Comparison of ENCODE assay signal across 16 mouse cellular contexts in genomic region chr4:105747800-105748592, GRCm38 (mm10). TPM values are rescaled to one million over a fixed set of nuclear protein-coding genes. Genes with fewer than 3 reads are reported as not detected.
A peak's percentile ranks its signal among the peaks of the same experiment; 100 is the strongest.
DNase-seq lines count a peak whose midpoint lies in the region; ATAC-seq and TF ChIP-seq lines count a peak whose summit lies in the region.
"Had no signal": no experiment of that assay in that cellular context is flagged by ENCODE, and none has a peak within 500 bp of the region (broad histone marks: within the 10 kb centered on the region; RNA-seq: fewer than 3 reads in every experiment).

No protein-coding gene starts in this region.

- no peak for TF ChIP-seq POLR2A in myocyte (IDR thresholded peaks at IDR 0.05; ENCODE audit: insufficient read length, low read depth)

- H3K4me1 ChIP-seq in forebrain, embryonic 14.5 days (ENCODE audit: control insufficient read depth, insufficient read depth, low read length): no peaks in the 10 kb centered on the region
- H3K4me1 ChIP-seq in forebrain, embryonic 12.5 days: no peaks in the 10 kb centered on the region
- no peaks in the 10 kb centered on the region for H3K4me1 ChIP-seq in limb, embryonic 11.5 days (ENCODE audit: control insufficient read depth, insufficient read depth, low read length)
- peaks cover 6% of the 10 kb centered on the region; the same call in 1 of the 2 replicates for H3K4me1 ChIP-seq in limb, embryonic 10.5 days
- no peaks in the 10 kb centered on the region for H3K4me1 ChIP-seq in stomach, postnatal 0 days (replicated peaks; ENCODE audit: control insufficient read depth, insufficient read depth)
- H3K4me1 ChIP-seq: heart, embryonic 10.5 days had no signal

- H3K9me3 ChIP-seq in forebrain, embryonic 14.5 days (replicated peaks; ENCODE audit: control insufficient read depth, low read length): no peaks in the 10 kb centered on the region
- no peaks in the 10 kb centered on the region for H3K9me3 ChIP-seq in forebrain, embryonic 12.5 days
- H3K9me3 ChIP-seq in limb, embryonic 11.5 days (ENCODE audit: control insufficient read depth, low read length): no peaks in the 10 kb centered on the region
- no peaks in the 10 kb centered on the region for H3K9me3 ChIP-seq in limb, embryonic 10.5 days (replicated peaks)
- H3K9me3 ChIP-seq in stomach, postnatal 0 days (ENCODE audit: control insufficient read depth, low read length): no peaks in the 10 kb centered on the region
- H3K9me3 ChIP-seq: heart, embryonic 10.5 days; limb, embryonic 13.5 days had no signal

- H3K4me2 ChIP-seq in forebrain, embryonic 14.5 days (ENCODE audit: low read length): no peak overlapping the region
- H3K4me2 ChIP-seq in forebrain, embryonic 12.5 days: no peak overlapping the region
- no peak overlapping the region for H3K4me2 ChIP-seq in limb, embryonic 11.5 days (ENCODE audit: low read depth, severe bottlenecking)
- H3K4me2 ChIP-seq in myocyte (ENCODE audit: low read depth): peak overlapping the region; percentile 5
- no peak overlapping the region for H3K4me2 ChIP-seq in stomach, postnatal 0 days (replicated peaks; ENCODE audit: low read depth)
- H3K4me2 ChIP-seq: hindbrain, embryonic 14.5 days; limb, embryonic 13.5 days had no signal

- WGBS in forebrain, embryonic 14.5 days: 89% methylated on average over 7 of the region's 7 CpGs
- WGBS in forebrain, embryonic 12.5 days: 88% methylated on average over 7 of the region's 7 CpGs
- 84% methylated on average over 7 of the region's 7 CpGs for WGBS in limb, embryonic 11.5 days
- WGBS in limb, embryonic 10.5 days: 84% methylated on average over 7 of the region's 7 CpGs
- WGBS in stomach, postnatal 0 days: 62% methylated on average over 7 of the region's 7 CpGs

- no peak overlapping the region for H3ac ChIP-seq in myocyte (ENCODE audit: control insufficient read depth, insufficient read length)

- H3K36me3 ChIP-seq in forebrain, embryonic 14.5 days (ENCODE audit: control insufficient read depth, insufficient read depth, low read length): no peaks in the 10 kb centered on the region
- no peaks in the 10 kb centered on the region for H3K36me3 ChIP-seq in forebrain, embryonic 12.5 days (replicated peaks)
- no peaks in the 10 kb centered on the region for H3K36me3 ChIP-seq in limb, embryonic 11.5 days (ENCODE audit: control insufficient read depth, insufficient read depth, low read length)
- H3K36me3 ChIP-seq in limb, embryonic 10.5 days: no peaks in the 10 kb centered on the region
- H3K36me3 ChIP-seq in myocyte (ENCODE audit: control insufficient read depth, insufficient read depth): no peaks in the 10 kb centered on the region
- H3K36me3 ChIP-seq in stomach, postnatal 0 days (ENCODE audit: control insufficient read depth, insufficient read depth, low read length): no peaks in the 10 kb centered on the region
- H3K36me3 ChIP-seq: heart, embryonic 10.5 days; limb, embryonic 13.5 days had no signal

- peak; percentile 4 for DNase-seq in forebrain, embryonic 14.5 days (ENCODE audit: low spot score)
- peak; percentile 16 for DNase-seq in limb, embryonic 11.5 days (ENCODE audit: low spot score)
- no peak for DNase-seq in limb, embryonic 10.5 days (ENCODE audit: low spot score)
- DNase-seq in MN1 (ENCODE audit: low spot score): no peak
- no peak for DNase-seq in stomach, postnatal 0 days (ENCODE audit: low spot score)
- DNase-seq: retina, postnatal 1 day had no signal

- TF ChIP-seq EP300 in stomach, postnatal 0 days (optimal IDR thresholded peaks at IDR 0.05): no peak

- no peak overlapping the region for H3K9ac ChIP-seq in forebrain, embryonic 14.5 days (ENCODE audit: low read length)
- H3K9ac ChIP-seq in forebrain, embryonic 12.5 days: no peak overlapping the region
- H3K9ac ChIP-seq in limb, embryonic 11.5 days (ENCODE audit: low read length): no peak overlapping the region
- no peak overlapping the region for H3K9ac ChIP-seq in stomach, postnatal 0 days (ENCODE audit: low read length)
- H3K9ac ChIP-seq: hindbrain, embryonic 14.5 days; limb, embryonic 13.5 days had no signal

- H3K79me2 ChIP-seq in myocyte (ENCODE audit: control insufficient read depth, insufficient read depth): no peaks in the 10 kb centered on the region

- no peak overlapping the region for H3K27ac ChIP-seq in forebrain, embryonic 14.5 days (ENCODE audit: low read depth, low read length)
- H3K27ac ChIP-seq in forebrain, embryonic 12.5 days: no peak overlapping the region
- H3K27ac ChIP-seq in limb, embryonic 11.5 days (replicated peaks; ENCODE audit: low read depth, low read length): no peak overlapping the region
- H3K27ac ChIP-seq in limb, embryonic 10.5 days: no peak overlapping the region
- H3K27ac ChIP-seq in stomach, postnatal 0 days (replicated peaks): no peak overlapping the region
- H3K27ac ChIP-seq: heart, embryonic 10.5 days; hindbrain, embryonic 14.5 days; limb, embryonic 13.5 days; macrophage had no signal

- no peak overlapping the region for H3K4me3 ChIP-seq in forebrain, embryonic 14.5 days (ENCODE audit: low read depth, low read length)
- no peak overlapping the region for H3K4me3 ChIP-seq in forebrain, embryonic 12.5 days (replicated peaks)
- H3K4me3 ChIP-seq in limb, embryonic 11.5 days (ENCODE audit: low read depth, low read length): no peak overlapping the region
- no peak overlapping the region for H3K4me3 ChIP-seq in limb, embryonic 10.5 days
- no peak overlapping the region for H3K4me3 ChIP-seq in myocyte
- H3K4me3 ChIP-seq in stomach, postnatal 0 days (ENCODE audit: low read depth, low read length): no peak overlapping the region
- H3K4me3 ChIP-seq: erythroblast, embryonic 14.5 days; heart, embryonic 10.5 days; limb, embryonic 13.5 days had no signal

- no peaks in the 10 kb centered on the region for H3K27me3 ChIP-seq in forebrain, embryonic 14.5 days (replicated peaks; ENCODE audit: control insufficient read depth, insufficient read depth, low read length)
- H3K27me3 ChIP-seq in forebrain, embryonic 12.5 days: no peaks in the 10 kb centered on the region
- no peaks in the 10 kb centered on the region for H3K27me3 ChIP-seq in limb, embryonic 11.5 days (ENCODE audit: control insufficient read depth, insufficient read depth, low read length)
- H3K27me3 ChIP-seq in limb, embryonic 10.5 days (ENCODE audit: low read depth, poor library complexity, severe bottlenecking): no peaks in the 10 kb centered on the region
- H3K27me3 ChIP-seq in myocyte (ENCODE audit: control insufficient read depth, insufficient read depth, insufficient read length): no peaks in the 10 kb centered on the region
- H3K27me3 ChIP-seq in stomach, postnatal 0 days (ENCODE audit: control insufficient read depth, insufficient read depth, low read length): no peaks in the 10 kb centered on the region
- H3K27me3 ChIP-seq: limb, embryonic 13.5 days had no signal

- ATAC-seq in forebrain, embryonic 14.5 days: no peak
- ATAC-seq in forebrain, embryonic 12.5 days (ENCODE audit: low FRiP score): no peak
- no peak for ATAC-seq in limb, embryonic 11.5 days (ENCODE audit: insufficient number of reproducible peaks, low FRiP score, low TSS enrichment, low read depth)
- ATAC-seq in granulocyte monocyte progenitor cell, adult 5-6 weeks (replicated peaks; ENCODE audit: poor library complexity, severe bottlenecking): peak; percentile 90
- ATAC-seq in stomach, postnatal 0 days (ENCODE audit: low FRiP score, low TSS enrichment): no peak

- TF ChIP-seq CTCF in stomach, postnatal 0 days (IDR thresholded peaks at IDR 0.05; ENCODE audit: low read depth): no peak

TF ChIP-seq in myocyte, 11 proteins besides CTCF, POLR2A, EP300 and RAD21:
- no peak for TF ChIP-seq MYOD1 (IDR thresholded peaks at IDR 0.05; ENCODE audit: control insufficient read depth in 1 of 3, insufficient read length in 2 of 3, low read depth in 2 of 3)
- TF ChIP-seq REST (IDR thresholded peaks at IDR 0.05; ENCODE audit: insufficient read depth, insufficient read length): no peak
- TF ChIP-seq USF1 (IDR thresholded peaks at IDR 0.05; ENCODE audit: low read depth): no peak
- TF ChIP-seq POLR2AphosphoS2 (IDR thresholded peaks at IDR 0.05; ENCODE audit: insufficient read length, low read depth): no peak
- no peak for TF ChIP-seq MYOG (IDR thresholded peaks at IDR 0.05; ENCODE audit: control insufficient read depth in 1 of 3, insufficient read depth in 1 of 3, insufficient read length in 2 of 3, low read depth in 2 of 3)
- no peak for TF ChIP-seq TCF3 (IDR thresholded peaks at IDR 0.05; ENCODE audit: insufficient read length, low read depth)
- no peak for TF ChIP-seq CEBPB (IDR thresholded peaks at IDR 0.05; ENCODE audit: insufficient read depth, poor library complexity, severe bottlenecking)
- no peak for TF ChIP-seq E2F4 (IDR thresholded peaks at IDR 0.05; ENCODE audit: insufficient read depth)
- TF ChIP-seq SRF (IDR thresholded peaks at IDR 0.05; ENCODE audit: control insufficient read depth, insufficient read length, low read depth): no peak
- no peak for TF ChIP-seq MAX (IDR thresholded peaks at IDR 0.05; ENCODE audit: low read depth)
- no peak for TF ChIP-seq TCF12 (IDR thresholded peaks at IDR 0.05; ENCODE audit: insufficient read depth, poor library complexity, severe bottlenecking)

RNA-seq across cellular contexts. Expression of gene Gm12728, which starts 41.7 kb away (rescaled TPM):
- polyA plus RNA-seq in forebrain, embryonic 14.5 days (2014; fragmentation: Nextera tagmentation; extraction: Ambion mirVana): not detected in 2 replicates
- polyA plus RNA-seq in forebrain, embryonic 12.5 days (2016; fragmentation: Nextera tagmentation; extraction: Ambion mirVana): 0.86 and 1.00 TPM in 2 replicates
- not detected in 2 replicates for polyA plus RNA-seq in limb, embryonic 11.5 days (2014; fragmentation: Nextera tagmentation; extraction: Ambion mirVana)
- not detected in 2 replicates for polyA plus RNA-seq in limb, embryonic 10.5 days (2016; fragmentation: Nextera tagmentation; extraction: Ambion mirVana)
- total RNA-seq in granulocyte monocyte progenitor cell, adult 5-6 weeks (2014; fragmentation: Nextera tagmentation): not detected in 2 replicates
- total RNA-seq in granulocyte monocyte progenitor cell, adult 5-6 weeks (2017): not detected in 2 replicates
- not detected for polyA plus RNA-seq in myocyte (2012; fragmentation: generic; extraction: Trizol)
- 0.44 TPM in 1 of 2 replicates, not detected in the other for polyA plus RNA-seq in stomach, postnatal 0 days (2015; fragmentation: Nextera tagmentation; extraction: Ambion mirVana)
- polyA plus RNA-seq: cerebellum, adult 2 months; erythroblast, embryonic 14.5 days; heart, embryonic 10.5 days; hindbrain, embryonic 14.5 days; macrophage; stomach, embryonic 14.5 days had no signal

Comparison
In these comparisons a context has a peak if more than half of its experiments do, and no peak if none do; other contexts are left out.
1. DNase-seq: peak in forebrain, embryonic 14.5 days (single experiment) and limb, embryonic 11.5 days (single experiment); none in limb, embryonic 10.5 days (single experiment), MN1 (single experiment) and stomach, postnatal 0 days (single experiment).